Mouse (Mus musculus) myocyte (in vitro differentiated cells): ENCODE measurements around the gene Rnf214.

ENCODE experiments used
- CEBPB ChIP-seq: IDR thresholded peaks from 2 replicates; pipeline ENCODE4 v1.6.1; 2011; ENCODE audit warnings: mild to moderate bottlenecking, moderate library complexity; ENCODE audit not compliant: poor library complexity, insufficient read depth, severe bottlenecking
- MAX ChIP-seq: IDR thresholded peaks from one replicate; pipeline ENCODE4 v1.6.1; 2011; ENCODE audit warnings: low read depth, mild to moderate bottlenecking, control low read depth
- MYOD1 ChIP-seq, 3 experiments: IDR thresholded peaks; one replicate each; pipeline ENCODE4 v1.6.1; 2011; ENCODE audit warnings: control low read depth in 2 of 3, low read depth in 2 of 3, mild to moderate bottlenecking in 2 of 3, moderate library complexity in 1 of 3; ENCODE audit not compliant: insufficient read length in 2 of 3, control insufficient read depth in 1 of 3
- MYOG ChIP-seq, 3 experiments: IDR thresholded peaks; one replicate each; pipeline ENCODE4 v1.6.1; 2011; ENCODE audit warnings: control low read depth in 2 of 3, low read depth in 2 of 3, mild to moderate bottlenecking in 2 of 3; ENCODE audit not compliant: insufficient read length in 2 of 3, control insufficient read depth in 1 of 3, insufficient read depth in 1 of 3
- POLR2A ChIP-seq: IDR thresholded peaks from one replicate; pipeline ENCODE4 v1.6.1; 2011; ENCODE audit warnings: low read depth, mild to moderate bottlenecking, control low read depth, moderate library complexity; ENCODE audit not compliant: insufficient read length
- POLR2AphosphoS2 ChIP-seq: IDR thresholded peaks from one replicate; pipeline ENCODE4 v1.6.1; 2011; ENCODE audit warnings: low read depth, control low read depth; ENCODE audit not compliant: insufficient read length
- TCF12 ChIP-seq: IDR thresholded peaks from one replicate; pipeline ENCODE4 v1.6.1; 2011; ENCODE audit warnings: mild to moderate bottlenecking, control low read depth; ENCODE audit not compliant: poor library complexity, insufficient read depth, severe bottlenecking
- TCF3 ChIP-seq: IDR thresholded peaks from one replicate; pipeline ENCODE4 v1.6.1; 2011; ENCODE audit warnings: low read depth, control low read depth; ENCODE audit not compliant: insufficient read length
- USF1 ChIP-seq: IDR thresholded peaks from one replicate; pipeline ENCODE4 v1.6.1; 2011; ENCODE audit warnings: low read depth, mild to moderate bottlenecking, control low read depth, moderate library complexity

DNA sequence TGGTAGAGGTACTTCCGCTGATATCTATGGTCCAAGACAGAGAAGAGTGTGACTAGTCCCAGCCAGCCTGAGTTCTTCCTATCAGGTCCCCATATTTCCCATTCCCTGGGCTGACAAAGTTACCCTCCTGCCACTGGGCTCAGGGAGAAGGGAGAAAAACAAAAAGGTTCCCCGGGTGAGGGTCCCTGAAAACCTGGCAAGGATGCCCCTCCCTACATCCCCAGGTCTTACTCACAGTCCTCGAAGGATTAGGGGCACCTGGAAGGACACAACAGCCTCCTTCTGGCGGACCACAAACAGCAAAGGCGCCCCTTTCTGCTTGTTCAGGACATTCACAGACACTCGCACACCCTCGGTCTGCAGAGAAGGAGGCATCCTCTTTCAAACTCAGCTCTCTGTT lies 46.2 kb upstream of the Rnf214 start:
- TF ChIP-seq POLR2A (no peak), POLR2AphosphoS2 (no peak), MAX (no peak), TCF3 (no peak), MYOG (IDR thresholded peaks at IDR 0.05; ENCODE audit: control insufficient read depth in 1 of 3, insufficient read depth in 1 of 3, insufficient read length in 2 of 3, low read depth in 2 of 3) (no peak), CEBPB (no peak), USF1 (no peak), TCF12 (no peak), MYOD1 (IDR thresholded peaks at IDR 0.05; ENCODE audit: control insufficient read depth in 1 of 3, insufficient read length in 2 of 3, low read depth in 2 of 3) (no peak)
